Mouse (Mus musculus): ENCODE results near the gene Frmd5.

- TF ChIP-seq CTCF (conservative IDR thresholded peaks at IDR 0.05; ENCODE audit: insufficient read depth, insufficient read length, low read depth, low read length) (no peak), POLR2A (IDR thresholded peaks at IDR 0.05; ENCODE audit: low read depth, low read length) (no peak)
Observed at GRCm38 (mm10) chr2:121614483-121615198, 192.2 kb downstream of the Frmd5 start.
